Mouse (Mus musculus): ENCODE data around the gene Gm49776. TPM values are rescaled to one million over a fixed set of nuclear protein-coding genes. Genes with fewer than 3 reads are reported as not detected.

The Gm49776 gene
- polyA plus RNA-seq, 2 experiments = 0.53 to 3.4 TPM

DNA sequence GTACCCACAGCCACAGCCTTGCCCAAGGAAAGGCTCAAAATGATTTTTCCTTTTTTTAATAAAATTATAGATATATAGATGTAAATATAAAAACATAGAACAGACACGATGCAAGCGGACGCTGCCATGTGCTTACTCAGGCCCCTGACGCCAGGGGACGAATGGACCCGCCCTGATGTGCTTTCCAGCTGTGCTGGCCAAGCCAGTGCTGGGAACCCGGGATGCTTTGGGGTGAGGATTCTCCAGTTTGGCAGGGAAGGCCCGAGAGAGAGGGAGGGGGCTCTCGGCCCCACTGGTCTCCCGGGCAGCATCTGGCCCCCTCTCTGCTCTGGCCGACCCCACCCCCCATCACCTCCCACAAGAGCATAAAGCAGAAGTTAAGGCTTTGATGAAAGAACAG is 35.9 kb downstream of the Gm49776 start:
- Histone ChIP-seq H3K4me3 (replicated peaks; ENCODE audit: low read length) (no peak overlapping the region), H3K4me1 (ENCODE audit: control insufficient read depth, insufficient read depth, low read length) (peaks cover 11% of the 10 kb centered on the region), H3K27me3 (ENCODE audit: control insufficient read depth, insufficient read depth, low read length) (no peaks in the 10 kb centered on the region), H3K9ac (ENCODE audit: low read depth, low read length, severe bottlenecking) (no peak overlapping the region), H3K27ac (replicated peaks; ENCODE audit: low read depth, low read length) (no peak overlapping the region), H3K36me3 (ENCODE audit: control insufficient read depth, insufficient read depth, low read length) (peaks cover 60% of the 10 kb centered on the region), H3K4me2 (replicated peaks; ENCODE audit: low read depth, low read length, severe bottlenecking) (no peak overlapping the region), H3K9me3 (ENCODE audit: control insufficient read depth, low read length) (no peaks in the 10 kb centered on the region)
- no peak for DNase-seq (ENCODE audit: low spot score)
- 83% methylated on average over 10 of the region's 11 CpGs for WGBS
- no peak for TF ChIP-seq POLR2A (IDR thresholded peaks at IDR 0.05; ENCODE audit: borderline replicate concordance, extremely low read depth, insufficient read depth, insufficient read length)
- ATAC-seq (ENCODE audit: low FRiP score, low read depth) = no peak

GRCm38 (mm10) chr16:18221543-18221898 is 36.6 kb downstream of the Gm49776 start:
- Histone ChIP-seq H3K36me3 (ENCODE audit: control insufficient read depth, insufficient read depth, low read length) (peaks cover 54% of the 10 kb centered on the region), H3K9ac (ENCODE audit: low read depth, low read length, severe bottlenecking) (no peak overlapping the region), H3K4me2 (replicated peaks; ENCODE audit: low read depth, low read length, severe bottlenecking) (no peak overlapping the region), H3K4me3 (replicated peaks; ENCODE audit: low read length) (no peak overlapping the region), H3K27me3 (ENCODE audit: control insufficient read depth, insufficient read depth, low read length) (no peaks in the 10 kb centered on the region), H3K9me3 (ENCODE audit: control insufficient read depth, low read length) (no peaks in the 10 kb centered on the region), H3K27ac (replicated peaks; ENCODE audit: low read depth, low read length) (no peak overlapping the region), H3K4me1 (ENCODE audit: control insufficient read depth, insufficient read depth, low read length) (peaks cover 11% of the 10 kb centered on the region)
- no peak for ATAC-seq (ENCODE audit: low FRiP score, low read depth)
- 92% methylated on average over 4 of the region's 11 CpGs for WGBS
- no peak for TF ChIP-seq POLR2A (IDR thresholded peaks at IDR 0.05; ENCODE audit: borderline replicate concordance, extremely low read depth, insufficient read depth, insufficient read length)
- DNase-seq (ENCODE audit: low spot score) = no peak

DNA sequence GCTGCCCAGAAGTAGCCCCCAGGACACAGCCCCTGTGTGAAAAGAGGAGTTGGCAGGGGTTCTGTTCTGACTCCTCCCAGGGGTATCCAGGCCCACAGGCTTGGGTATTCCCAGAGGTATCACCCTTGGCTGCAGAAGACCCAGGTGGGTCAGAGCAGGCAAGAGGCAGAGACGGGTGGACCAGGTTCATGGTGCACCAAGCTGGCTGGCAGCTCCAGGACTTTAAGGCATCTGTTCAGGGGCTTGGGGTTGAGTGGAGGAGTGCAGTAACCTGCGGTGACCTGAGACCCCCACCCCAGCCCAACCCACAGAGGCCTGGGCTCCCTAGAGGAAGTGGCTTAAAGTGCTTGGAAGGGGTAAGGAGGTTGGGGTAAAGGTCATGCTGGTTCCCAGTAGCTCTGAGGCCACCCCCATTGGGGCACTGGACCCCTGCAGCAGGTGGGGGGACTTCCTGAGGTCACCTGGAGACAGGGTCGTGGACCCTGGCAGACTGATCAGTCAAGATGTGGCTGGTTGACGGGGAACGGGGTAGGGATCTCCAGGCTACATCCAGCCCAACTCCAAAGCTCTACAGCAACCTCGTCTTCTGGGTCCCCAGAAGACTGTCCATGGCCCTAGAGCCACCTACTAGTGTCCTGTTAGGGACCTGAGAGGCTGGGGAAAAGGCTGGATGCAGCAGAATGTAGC is 37.1 kb downstream of the Gm49776 start:
- Histone ChIP-seq H3K36me3 (ENCODE audit: control insufficient read depth, insufficient read depth, low read length) (peaks cover 49% of the 10 kb centered on the region), H3K9me3 (ENCODE audit: control insufficient read depth, low read length) (no peaks in the 10 kb centered on the region), H3K27me3 (ENCODE audit: control insufficient read depth, insufficient read depth, low read length) (no peaks in the 10 kb centered on the region), H3K4me1 (ENCODE audit: control insufficient read depth, insufficient read depth, low read length) (peaks cover 11% of the 10 kb centered on the region), H3K27ac (replicated peaks; ENCODE audit: low read depth, low read length) (no peak overlapping the region), H3K9ac (ENCODE audit: low read depth, low read length, severe bottlenecking) (no peak overlapping the region), H3K4me3 (replicated peaks; ENCODE audit: low read length) (no peak overlapping the region), H3K4me2 (replicated peaks; ENCODE audit: low read depth, low read length, severe bottlenecking) (no peak overlapping the region)
- DNase-seq (ENCODE audit: low spot score) (no peak), ATAC-seq (ENCODE audit: low FRiP score, low read depth) (no peak)
- WGBS = 85% methylated on average over 6 of the region's 6 CpGs
- TF ChIP-seq POLR2A (IDR thresholded peaks at IDR 0.05; ENCODE audit: borderline replicate concordance, extremely low read depth, insufficient read depth, insufficient read length) = no peak

GRCm38 (mm10) chr16:18220001-18220400 is 38.1 kb downstream of the Gm49776 start:
- Histone ChIP-seq H3K36me3 (ENCODE audit: control insufficient read depth, insufficient read depth, low read length) (peaks cover 39% of the 10 kb centered on the region), H3K9me3 (ENCODE audit: control insufficient read depth, low read length) (no peaks in the 10 kb centered on the region), H3K9ac (ENCODE audit: low read depth, low read length, severe bottlenecking) (peak overlapping the region; percentile 28; the same call in 1 of the 2 replicates), H3K4me1 (ENCODE audit: control insufficient read depth, insufficient read depth, low read length) (peaks cover 11% of the 10 kb centered on the region), H3K4me3 (replicated peaks; ENCODE audit: low read length) (no peak overlapping the region), H3K27me3 (ENCODE audit: control insufficient read depth, insufficient read depth, low read length) (no peaks in the 10 kb centered on the region), H3K4me2 (replicated peaks; ENCODE audit: low read depth, low read length, severe bottlenecking) (no peak overlapping the region), H3K27ac (replicated peaks; ENCODE audit: low read depth, low read length) (peak overlapping the region; percentile 63)
- TF ChIP-seq POLR2A (IDR thresholded peaks at IDR 0.05; ENCODE audit: borderline replicate concordance, extremely low read depth, insufficient read depth, insufficient read length) = no peak
- ATAC-seq (ENCODE audit: low FRiP score, low read depth) = peak; percentile 70
- DNase-seq (ENCODE audit: low spot score) = peak; percentile 63
- 30% methylated on average over 8 of the region's 8 CpGs for WGBS

GRCm38 (mm10) chr16:18218580-18218996 is 39.5 kb downstream of the Gm49776 start:
- Histone ChIP-seq H3K9ac (ENCODE audit: low read depth, low read length, severe bottlenecking) (no peak overlapping the region), H3K9me3 (ENCODE audit: control insufficient read depth, low read length) (no peaks in the 10 kb centered on the region), H3K36me3 (ENCODE audit: control insufficient read depth, insufficient read depth, low read length) (peaks cover 25% of the 10 kb centered on the region), H3K27ac (replicated peaks; ENCODE audit: low read depth, low read length) (no peak overlapping the region), H3K27me3 (ENCODE audit: control insufficient read depth, insufficient read depth, low read length) (no peaks in the 10 kb centered on the region), H3K4me3 (replicated peaks; ENCODE audit: low read length) (no peak overlapping the region), H3K4me2 (replicated peaks; ENCODE audit: low read depth, low read length, severe bottlenecking) (no peak overlapping the region), H3K4me1 (ENCODE audit: control insufficient read depth, insufficient read depth, low read length) (peaks cover 11% of the 10 kb centered on the region)
- 64% methylated on average over 9 of the region's 9 CpGs for WGBS
- ATAC-seq (ENCODE audit: low FRiP score, low read depth) = no peak
- no peak for DNase-seq (ENCODE audit: low spot score)
- TF ChIP-seq POLR2A (IDR thresholded peaks at IDR 0.05; ENCODE audit: borderline replicate concordance, extremely low read depth, insufficient read depth, insufficient read length) = no peak
